Mouse (Mus musculus): ENCODE results near the gene Arnt2.

DNA sequence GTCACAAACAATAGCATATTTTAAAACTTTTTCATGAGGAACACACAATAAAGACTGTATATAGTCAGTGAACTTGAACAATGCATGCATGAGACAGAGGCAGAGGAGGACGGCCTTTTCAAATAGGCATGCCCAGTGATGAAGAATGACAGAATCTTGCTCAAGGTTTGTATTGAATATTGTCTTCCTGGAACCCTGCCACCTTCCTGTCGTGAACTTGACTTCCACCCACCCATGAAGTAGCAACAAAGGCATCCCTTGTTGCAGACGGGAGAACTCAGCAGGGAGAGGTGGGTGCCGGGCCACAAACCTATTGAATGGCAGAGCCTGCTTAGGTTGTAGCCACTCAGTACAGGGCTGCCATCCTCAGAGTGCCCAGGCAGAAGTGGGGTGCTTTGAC is 43.7 kb downstream of the Arnt2 start:
- TF ChIP-seq CTCF (IDR thresholded peaks at IDR 0.05; ENCODE audit: low read depth): no peak
- TF ChIP-seq EP300 (IDR thresholded peaks at IDR 0.05; ENCODE audit: low read depth): no peak

All from liver, postnatal 0 days (tissue).